Mouse (Mus musculus): Measurements from ENCODE around the gene Gm47985. TPM values are rescaled to one million over a fixed set of nuclear protein-coding genes. Genes with fewer than 3 reads are reported as not detected.

Gene Gm47985
- polyA plus RNA-seq, 1 experiment from 2014 or later: 0.41 TPM

DNA sequence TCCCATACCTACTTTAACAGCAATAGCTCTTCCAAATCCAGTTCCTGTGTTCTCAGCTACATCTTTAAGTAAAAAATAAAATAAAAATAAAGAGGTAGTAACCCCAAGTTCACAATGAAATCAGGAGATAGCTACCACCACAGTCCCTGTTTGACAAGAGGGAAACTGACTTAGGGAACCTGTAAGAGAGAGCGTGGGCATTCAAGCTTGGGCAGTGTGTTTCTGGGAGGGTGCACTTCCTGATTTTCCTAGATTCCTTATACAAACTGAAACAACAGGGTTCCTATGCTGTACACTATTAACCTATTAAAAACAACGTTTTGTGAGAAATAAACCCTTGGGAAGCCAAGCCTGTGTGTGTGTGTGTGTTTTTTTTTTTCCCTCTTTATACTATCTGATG lies 32.5 kb downstream of the Gm47985 start:
- 76% methylated on average over 2 of the region's 2 CpGs for WGBS
- Histone ChIP-seq H3K4me3 (no peak overlapping the region), H3K27ac (no peak overlapping the region), H3K4me1 (no peaks in the 10 kb centered on the region), H3K36me3 (replicated peaks) (no peaks in the 10 kb centered on the region), H3K9me3 (no peaks in the 10 kb centered on the region), H3K27me3 (ENCODE audit: poor library complexity, severe bottlenecking) (no peaks in the 10 kb centered on the region)
- DNase-seq (ENCODE audit: extremely low spot score, low spot score): no peak

DNA sequence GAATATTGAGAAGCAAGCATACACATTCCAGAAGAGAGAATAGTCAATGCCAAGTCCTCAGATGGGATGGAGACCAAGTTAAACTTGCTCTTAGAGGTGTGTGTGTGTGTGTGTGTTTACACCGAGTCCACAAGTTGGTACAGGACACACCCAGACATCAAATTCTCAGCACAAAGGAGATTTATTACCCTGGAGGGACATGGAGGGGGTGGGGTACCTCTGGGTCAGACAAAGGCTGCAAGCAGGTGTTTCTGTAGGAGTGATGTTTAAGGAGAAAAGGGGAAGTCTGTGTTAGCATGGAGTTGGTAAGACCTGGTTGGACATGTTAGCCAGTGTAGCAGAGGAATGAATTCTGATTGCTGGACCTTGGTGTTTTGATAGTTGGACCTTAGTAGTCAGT lies 33.6 kb downstream of the Gm47985 start:
- Histone ChIP-seq H3K36me3 (replicated peaks) (no peaks in the 10 kb centered on the region), H3K4me3 (no peak overlapping the region), H3K9me3 (no peaks in the 10 kb centered on the region), H3K27me3 (ENCODE audit: poor library complexity, severe bottlenecking) (no peaks in the 10 kb centered on the region), H3K27ac (no peak overlapping the region), H3K4me1 (no peaks in the 10 kb centered on the region)
- DNase-seq (ENCODE audit: extremely low spot score, low spot score): no peak
- WGBS: 84% methylated on average over 1 of the region's 1 CpGs

DNA sequence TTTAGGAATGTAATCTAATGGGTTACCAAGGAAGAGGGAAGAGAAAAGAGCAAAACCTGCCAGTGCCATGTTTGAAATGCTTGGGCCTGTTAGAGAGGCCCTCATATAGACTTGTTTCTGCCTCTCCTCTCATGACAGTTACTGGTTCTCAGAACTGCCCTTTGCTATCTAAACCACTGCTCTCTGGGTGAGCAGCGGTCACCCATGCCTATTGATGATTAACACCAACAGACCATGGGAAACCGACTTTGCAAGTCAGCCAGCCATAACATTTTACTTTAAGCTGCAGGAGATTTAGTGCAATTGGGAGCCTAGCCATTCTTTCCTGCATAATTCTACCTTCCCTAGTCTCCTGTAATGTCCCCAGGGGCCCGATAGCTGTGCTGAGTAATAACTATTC lies 34.1 kb downstream of the Gm47985 start:
- Histone ChIP-seq H3K36me3 (replicated peaks) (no peaks in the 10 kb centered on the region), H3K27me3 (ENCODE audit: poor library complexity, severe bottlenecking) (no peaks in the 10 kb centered on the region), H3K9me3 (no peaks in the 10 kb centered on the region), H3K27ac (no peak overlapping the region), H3K4me1 (no peaks in the 10 kb centered on the region), H3K4me3 (no peak overlapping the region)
- 78% methylated on average over 3 of the region's 3 CpGs for WGBS
- DNase-seq (ENCODE audit: extremely low spot score, low spot score): no peak

DNA sequence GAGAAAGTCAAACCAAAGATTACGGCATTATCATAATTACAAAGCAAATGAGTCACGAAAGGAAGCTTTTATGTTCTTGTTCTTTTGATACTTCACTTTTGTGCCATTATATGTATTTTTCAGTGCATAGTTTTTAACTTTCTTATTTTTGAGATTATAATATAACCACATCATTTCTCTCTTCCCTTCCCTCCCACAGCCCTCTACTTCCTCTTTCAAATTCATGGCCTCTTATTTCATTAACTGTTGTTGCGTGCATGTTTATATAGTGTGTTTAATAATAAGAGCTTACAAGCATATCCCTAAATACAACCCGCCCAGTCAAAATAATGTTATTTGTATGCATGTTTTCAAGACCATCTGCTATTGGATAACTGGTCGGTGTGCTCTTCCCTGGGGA lies 36.7 kb downstream of the Gm47985 start:
- no peaks in the 10 kb centered on the region for H3K27me3 ChIP-seq (ENCODE audit: poor library complexity, severe bottlenecking)

DNA sequence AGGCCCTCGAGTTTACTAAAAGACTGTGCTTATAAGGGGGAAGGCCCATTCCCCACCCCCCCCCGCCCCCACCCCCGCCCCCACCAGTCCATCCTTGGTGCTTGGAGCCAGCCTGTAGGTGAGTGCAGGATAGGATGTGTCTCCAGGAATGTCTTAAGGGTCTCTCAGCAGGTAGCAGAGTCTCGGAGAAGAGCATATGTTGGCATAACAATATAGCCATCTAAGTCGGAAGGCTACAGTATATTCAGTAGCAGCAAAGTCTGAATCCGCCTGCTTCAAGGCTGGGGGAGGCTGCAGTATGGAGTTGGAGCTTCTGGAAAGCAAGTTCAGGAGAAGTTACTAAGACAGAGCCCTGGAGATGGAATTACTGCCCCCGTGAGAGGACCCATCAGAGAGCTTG lies 37.8 kb downstream of the Gm47985 start:
- DNase-seq (ENCODE audit: extremely low spot score, low spot score): no peak
- no peak overlapping the region for H3K4me3 ChIP-seq
- no peaks in the 10 kb centered on the region for H3K4me1 ChIP-seq
- H3K27ac ChIP-seq: no peak overlapping the region
- no peaks in the 10 kb centered on the region for H3K9me3 ChIP-seq
- 62% methylated on average over 7 of the region's 7 CpGs for WGBS
- H3K27me3 ChIP-seq (ENCODE audit: poor library complexity, severe bottlenecking): no peaks in the 10 kb centered on the region
- H3K36me3 ChIP-seq (replicated peaks): no peaks in the 10 kb centered on the region

More for the DNA sequence above, 36.7 kb downstream of the Gm47985 start:
- DNase-seq (ENCODE audit: extremely low spot score, low spot score): no peak
- Histone ChIP-seq H3K9me3 (no peaks in the 10 kb centered on the region), H3K4me3 (no peak overlapping the region), H3K27ac (no peak overlapping the region), H3K4me1 (no peaks in the 10 kb centered on the region), H3K36me3 (replicated peaks) (no peaks in the 10 kb centered on the region)
- 93% methylated on average over 5 of the region's 5 CpGs for WGBS

DNA sequence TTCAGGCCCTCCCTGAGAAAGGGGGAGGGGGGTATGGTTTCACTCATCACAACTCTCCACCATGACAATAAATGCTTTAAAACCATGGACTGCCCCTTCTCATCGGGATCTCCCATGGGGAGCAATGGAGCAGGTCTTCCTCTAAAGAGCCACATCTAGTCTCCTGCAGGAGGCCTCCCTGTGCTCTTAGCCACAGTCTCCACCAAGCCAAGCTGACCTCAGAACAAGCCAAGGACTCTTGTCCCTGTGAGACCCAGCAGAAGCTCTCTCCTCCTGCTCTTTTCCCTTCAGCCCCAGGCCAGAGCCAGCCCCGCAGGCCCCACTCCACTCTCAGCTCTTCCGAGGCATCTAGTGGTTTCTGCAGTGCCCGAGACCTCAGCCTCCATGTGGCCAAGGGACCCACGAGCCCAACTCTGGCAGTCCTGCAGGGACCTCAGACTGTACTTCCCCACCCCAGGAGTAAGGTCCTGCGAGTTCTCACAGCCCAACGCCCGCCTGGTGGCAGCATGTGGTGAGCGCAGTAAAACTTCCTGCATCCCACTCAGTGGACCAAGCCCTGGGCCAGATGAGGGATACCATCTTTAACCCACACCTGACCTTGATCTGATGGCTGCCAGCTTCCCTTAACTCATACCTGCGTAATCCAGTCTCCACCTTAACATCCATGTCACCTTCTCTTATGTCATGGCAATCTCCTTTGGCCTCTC lies 40.4 kb downstream of the Gm47985 start:
- Histone ChIP-seq H3K4me3 (no peak overlapping the region), H3K9me3 (no peaks in the 10 kb centered on the region), H3K27ac (no peak overlapping the region), H3K4me1 (no peaks in the 10 kb centered on the region), H3K27me3 (ENCODE audit: poor library complexity, severe bottlenecking) (no peaks in the 10 kb centered on the region), H3K36me3 (replicated peaks) (no peaks in the 10 kb centered on the region)
- DNase-seq (ENCODE audit: extremely low spot score, low spot score): no peak
- 89% methylated on average over 10 of the region's 10 CpGs for WGBS

DNA sequence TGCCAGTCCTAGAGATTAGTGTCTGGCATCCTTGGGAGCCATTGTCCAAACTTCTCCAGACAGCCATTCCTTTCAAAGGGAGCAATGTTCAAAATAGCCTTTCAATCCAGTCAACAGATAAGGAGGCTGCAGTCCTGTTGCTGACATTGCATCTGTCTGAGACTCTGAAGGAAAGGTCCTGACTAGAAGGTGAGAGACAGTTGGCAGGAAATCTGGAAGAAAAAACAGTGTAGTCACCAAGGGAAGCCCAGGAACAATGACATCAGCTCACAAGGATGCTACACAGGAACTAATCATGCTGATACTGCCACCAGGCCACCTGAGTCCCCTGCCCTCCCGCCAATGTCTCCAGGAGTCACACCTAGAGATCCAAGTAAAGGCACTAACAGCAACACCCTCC lies 41.0 kb downstream of the Gm47985 start:
- H3K4me3 ChIP-seq: no peak overlapping the region
- H3K4me1 ChIP-seq: no peaks in the 10 kb centered on the region
- H3K27ac ChIP-seq: no peak overlapping the region
- H3K36me3 ChIP-seq (replicated peaks): no peaks in the 10 kb centered on the region
- H3K9me3 ChIP-seq: no peaks in the 10 kb centered on the region
- WGBS: 82% methylated on average over 1 of the region's 1 CpGs
- DNase-seq (ENCODE audit: extremely low spot score, low spot score): no peak
- no peaks in the 10 kb centered on the region for H3K27me3 ChIP-seq (ENCODE audit: poor library complexity, severe bottlenecking)

DNA sequence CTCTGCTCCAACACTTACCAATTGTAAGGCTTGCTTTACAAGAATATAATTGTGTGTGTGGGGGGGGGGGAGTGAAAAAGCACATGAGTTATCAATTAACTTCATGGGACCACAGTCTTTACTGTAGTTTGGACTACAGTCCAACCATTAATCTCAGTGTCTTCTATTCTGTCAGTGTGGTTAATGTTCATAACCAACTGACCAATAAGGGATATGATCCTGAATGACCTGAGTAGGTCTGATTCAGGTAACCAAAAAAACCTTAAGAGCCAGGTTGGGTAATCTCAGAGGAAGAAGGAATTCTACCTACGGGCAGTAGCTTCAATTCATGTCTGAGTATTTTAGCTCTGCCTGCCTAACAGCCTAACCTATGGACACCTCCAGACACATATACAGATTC lies 42.2 kb downstream of the Gm47985 start:
- DNase-seq (ENCODE audit: extremely low spot score, low spot score): no peak
- Histone ChIP-seq H3K27me3 (ENCODE audit: poor library complexity, severe bottlenecking) (no peaks in the 10 kb centered on the region), H3K36me3 (replicated peaks) (no peaks in the 10 kb centered on the region), H3K4me1 (no peaks in the 10 kb centered on the region), H3K4me3 (no peak overlapping the region), H3K27ac (no peak overlapping the region), H3K9me3 (no peaks in the 10 kb centered on the region)
- 85% methylated on average over 1 of the region's 1 CpGs for WGBS

DNA sequence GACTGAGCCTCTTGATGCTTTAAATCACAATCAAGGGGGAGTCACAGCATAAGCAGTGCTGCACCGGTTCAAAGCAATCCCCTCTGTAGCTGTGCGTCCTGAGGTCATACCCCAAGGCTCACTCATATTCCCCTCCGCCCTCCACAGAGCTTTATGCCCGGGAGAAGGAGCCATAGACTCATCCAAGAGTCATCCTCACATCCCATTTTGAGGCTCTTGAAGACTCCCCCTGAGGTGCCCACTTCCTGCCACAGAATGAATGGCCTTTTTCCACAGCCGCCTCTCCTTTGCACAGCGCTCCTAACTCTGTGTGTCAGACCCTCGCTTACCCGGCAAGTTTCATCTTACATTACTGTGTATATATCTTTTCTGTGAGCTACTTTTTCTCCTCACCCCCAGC lies 45.2 kb downstream of the Gm47985 start:
- Histone ChIP-seq H3K4me1 (no peaks in the 10 kb centered on the region), H3K4me3 (no peak overlapping the region), H3K27me3 (ENCODE audit: poor library complexity, severe bottlenecking) (no peaks in the 10 kb centered on the region), H3K36me3 (replicated peaks) (no peaks in the 10 kb centered on the region), H3K27ac (no peak overlapping the region), H3K9me3 (no peaks in the 10 kb centered on the region)
- WGBS: 86% methylated on average over 8 of the region's 8 CpGs
- no peak for DNase-seq (ENCODE audit: extremely low spot score, low spot score)

DNA sequence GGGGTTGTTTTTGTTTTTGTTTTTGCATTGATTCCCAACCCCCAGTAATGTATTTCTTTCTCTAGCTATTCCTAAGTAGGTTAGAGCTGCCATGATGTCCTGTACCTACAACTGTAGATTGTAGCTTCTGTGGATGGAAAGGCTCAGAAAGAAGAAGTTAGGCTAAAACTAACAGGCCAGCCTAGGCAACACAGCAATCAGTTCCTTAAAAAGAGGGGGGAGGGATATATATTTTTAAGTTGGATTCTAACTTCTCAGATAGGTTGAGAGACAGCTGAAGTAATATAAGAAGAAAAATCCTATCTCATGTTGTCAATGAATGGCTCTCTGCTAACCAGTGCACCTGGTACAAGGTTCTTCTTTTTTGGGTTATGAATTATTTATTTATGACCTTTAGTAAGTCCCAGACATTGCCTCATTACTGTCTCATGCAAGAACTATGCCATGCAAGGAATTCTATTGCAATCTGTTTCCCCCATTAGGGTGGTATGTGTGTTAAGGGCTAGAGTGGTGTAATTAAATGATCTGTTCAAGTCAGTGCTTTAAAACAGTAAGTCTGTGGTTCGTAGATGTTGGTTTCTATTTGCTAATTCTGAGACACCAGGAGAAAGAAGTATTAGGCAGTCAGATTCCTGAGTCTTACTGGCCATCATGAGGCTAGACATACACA lies 46.1 kb downstream of the Gm47985 start:
- H3K9me3 ChIP-seq: no peaks in the 10 kb centered on the region
- no peaks in the 10 kb centered on the region for H3K27me3 ChIP-seq (ENCODE audit: poor library complexity, severe bottlenecking)
- no peak overlapping the region for H3K4me3 ChIP-seq
- WGBS: 83% methylated on average over 1 of the region's 1 CpGs
- H3K4me1 ChIP-seq: no peaks in the 10 kb centered on the region
- DNase-seq (ENCODE audit: extremely low spot score, low spot score): no peak
- H3K27ac ChIP-seq: no peak overlapping the region
- H3K36me3 ChIP-seq (replicated peaks): no peaks in the 10 kb centered on the region

DNA sequence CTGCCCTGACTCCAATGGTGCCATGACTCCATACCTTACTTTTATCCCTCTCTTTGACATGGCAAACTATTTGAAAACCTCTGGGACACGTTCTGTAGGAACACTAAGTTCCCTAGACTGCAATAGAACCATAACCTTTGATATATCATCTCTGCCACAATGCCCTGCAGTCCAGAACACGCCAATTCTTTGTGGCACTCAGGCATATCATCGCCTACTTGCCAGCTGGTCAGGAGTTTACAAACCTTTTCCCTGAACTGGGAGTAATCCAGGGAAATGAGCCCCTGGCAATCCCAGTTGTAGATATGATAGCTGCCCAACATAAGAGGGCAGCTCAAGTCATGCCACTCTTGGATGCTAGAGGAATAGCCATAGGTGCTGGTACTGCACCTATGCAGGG lies 50.0 kb downstream of the Gm47985 start:
- Histone ChIP-seq H3K27ac (no peak overlapping the region), H3K9me3 (no peaks in the 10 kb centered on the region), H3K4me3 (no peak overlapping the region), H3K4me1 (peaks cover 15% of the 10 kb centered on the region), H3K27me3 (ENCODE audit: poor library complexity, severe bottlenecking) (no peaks in the 10 kb centered on the region), H3K36me3 (replicated peaks) (no peaks in the 10 kb centered on the region)
- DNase-seq (ENCODE audit: extremely low spot score, low spot score): no peak
- WGBS: 83% methylated on average over 3 of the region's 3 CpGs

DNA sequence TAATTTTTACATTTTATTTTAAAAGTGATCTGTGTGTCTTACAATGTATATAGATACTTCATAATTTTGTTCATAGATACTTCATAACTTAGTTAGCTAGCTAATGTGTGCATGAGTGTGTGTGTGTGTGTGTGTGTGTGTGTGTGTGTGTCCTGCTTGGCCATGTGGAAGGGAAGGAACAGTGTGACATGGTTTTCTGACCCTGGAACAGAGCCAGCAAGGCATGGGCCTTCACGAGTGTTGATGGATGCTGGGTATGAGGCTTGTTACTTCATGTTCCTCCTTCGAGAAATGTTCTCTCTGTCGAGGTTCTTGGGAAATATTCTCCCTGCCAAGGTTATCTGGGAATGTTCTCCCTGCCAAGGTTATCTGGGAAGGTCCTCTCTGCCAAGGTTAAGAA lies 51.4 kb downstream of the Gm47985 start:
- no peak overlapping the region for H3K27ac ChIP-seq
- peaks cover 15% of the 10 kb centered on the region for H3K4me1 ChIP-seq
- DNase-seq (ENCODE audit: extremely low spot score, low spot score): no peak
- H3K9me3 ChIP-seq: no peaks in the 10 kb centered on the region
- H3K27me3 ChIP-seq (ENCODE audit: poor library complexity, severe bottlenecking): no peaks in the 10 kb centered on the region
- H3K4me3 ChIP-seq: no peak overlapping the region
- WGBS: 85% methylated on average over 3 of the region's 3 CpGs
- H3K36me3 ChIP-seq (replicated peaks): no peaks in the 10 kb centered on the region

Measured in forebrain, embryonic 10.5 days (tissue).